Mouse (Mus musculus): ENCODE measurements around the gene Ptpa. TPM values are rescaled to one million over a fixed set of nuclear protein-coding genes. Genes with fewer than 3 reads are reported as not detected.

Ptpa gene
- polyA plus RNA-seq, 1 experiment from 2014 or later = 70.2 TPM

Small RNA genes within 50 kb of the gene (microRNA-seq; reads per million reads assigned to microRNA genes)
- not detected for gene Gm47292 (ENCODE audit: borderline number of aligned reads)

Other genes starting within 250 kb of the Ptpa start
- gene Endog, start 244.5 kb upstream of the Ptpa start, polyA plus RNA-seq (2014; fragmentation: Nextera tagmentation; extraction: Ambion mirVana) = 21.9 and 26.5 TPM in 2 replicates
- gene Spout1, start 237.6 kb upstream of the Ptpa start, polyA plus RNA-seq (2014; fragmentation: Nextera tagmentation; extraction: Ambion mirVana) = 63.8 and 67.8 TPM in 2 replicates
- 8.1 and 8.2 TPM in 2 replicates for gene Kyat1, start 210.2 kb upstream of the Ptpa start, polyA plus RNA-seq (2014; fragmentation: Nextera tagmentation; extraction: Ambion mirVana)
- gene Lrrc8a, start 178.3 kb upstream of the Ptpa start, polyA plus RNA-seq (2014; fragmentation: Nextera tagmentation; extraction: Ambion mirVana) = 39.2 and 41.3 TPM in 2 replicates
- gene Gm28035, start 175.5 kb upstream of the Ptpa start, polyA plus RNA-seq (2014; fragmentation: Nextera tagmentation; extraction: Ambion mirVana) = 0.06 TPM in 1 of 2 replicates, not detected in the other
- gene Phyhd1, start 149.8 kb upstream of the Ptpa start, polyA plus RNA-seq (2014; fragmentation: Nextera tagmentation; extraction: Ambion mirVana) = 5.4 and 5.7 TPM in 2 replicates
- gene Gm28038, start 135.0 kb upstream of the Ptpa start, polyA plus RNA-seq (2014; fragmentation: Nextera tagmentation; extraction: Ambion mirVana) = not detected in 2 replicates
- gene Dolk, start 129.7 kb upstream of the Ptpa start, polyA plus RNA-seq (2014; fragmentation: Nextera tagmentation; extraction: Ambion mirVana) = 30.2 and 30.8 TPM in 2 replicates
- gene Nup188, start 129.6 kb upstream of the Ptpa start, polyA plus RNA-seq (2014; fragmentation: Nextera tagmentation; extraction: Ambion mirVana) = 35.4 and 39.4 TPM in 2 replicates
- gene Sh3glb2, start 56.7 kb upstream of the Ptpa start, polyA plus RNA-seq (2014; fragmentation: Nextera tagmentation; extraction: Ambion mirVana) = 79.3 and 83.1 TPM in 2 replicates
- gene Miga2, start 51.8 kb upstream of the Ptpa start, polyA plus RNA-seq (2014; fragmentation: Nextera tagmentation; extraction: Ambion mirVana) = 17.6 and 18.8 TPM in 2 replicates
- 28.5 and 29.0 TPM in 2 replicates for gene Dolpp1, start 23.8 kb upstream of the Ptpa start, polyA plus RNA-seq (2014; fragmentation: Nextera tagmentation; extraction: Ambion mirVana)
- gene Crat, start 226 bp upstream of the Ptpa start, polyA plus RNA-seq (2014; fragmentation: Nextera tagmentation; extraction: Ambion mirVana) = 43.5 and 46.9 TPM in 2 replicates
- 3.4 TPM in 2 replicates for gene Ier5l, start 58.2 kb downstream of the Ptpa start, polyA plus RNA-seq (2014; fragmentation: Nextera tagmentation; extraction: Ambion mirVana)
- 0.96 and 1.7 TPM in 2 replicates for gene Cstad, start 179.0 kb downstream of the Ptpa start, polyA plus RNA-seq (2014; fragmentation: Nextera tagmentation; extraction: Ambion mirVana)